Comparison of ENCODE assay signal across 9 mouse cellular contexts in the genomic region with DNA sequence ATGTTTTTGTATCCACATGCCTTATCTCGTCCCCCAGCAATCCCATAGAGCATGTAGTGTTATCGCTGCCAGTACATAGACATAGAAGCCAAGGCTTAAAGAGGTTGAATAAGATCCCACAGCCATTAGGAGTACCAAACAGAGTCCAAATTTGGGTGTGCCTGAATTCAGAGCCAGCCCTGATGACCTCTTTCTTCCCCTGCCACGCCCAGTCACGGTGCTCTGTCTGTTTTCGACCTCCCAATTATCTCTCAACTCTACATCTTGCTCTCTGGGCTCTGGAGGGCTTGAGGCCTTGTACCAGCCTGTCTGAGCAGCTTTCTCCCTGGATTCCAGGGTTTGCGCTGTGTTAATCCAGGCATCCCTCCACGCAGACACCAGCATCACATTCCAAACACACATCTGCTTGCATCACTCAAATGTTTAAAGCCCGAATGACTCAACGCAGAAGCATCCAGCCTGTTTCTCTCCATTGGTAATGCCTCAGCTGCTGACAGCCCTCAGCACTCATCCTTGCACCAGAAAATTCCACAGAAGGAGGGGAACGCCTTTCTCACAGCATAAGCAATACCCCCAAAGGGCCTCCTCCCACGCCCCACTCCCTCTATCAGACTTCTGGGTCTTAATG. TPM values are rescaled to one million over a fixed set of nuclear protein-coding genes. Genes with fewer than 3 reads are reported as not detected.
A peak's percentile ranks its signal among the peaks of the same experiment; 100 is the strongest.
DNase-seq lines count a peak whose midpoint lies in the region; ATAC-seq and TF ChIP-seq lines count a peak whose summit lies in the region.
"Had no signal": no experiment of that assay in that cellular context is flagged by ENCODE, and none has a peak within 500 bp of the region (broad histone marks: within the 10 kb centered on the region; RNA-seq: fewer than 3 reads in every experiment).

No protein-coding gene starts in this region.

- no peak overlapping the region for H3K9ac ChIP-seq in forebrain, postnatal 0 days
- no peak overlapping the region for H3K9ac ChIP-seq in forebrain, embryonic 16.5 days (replicated peaks; ENCODE audit: low read depth, low read length)
- H3K9ac ChIP-seq in intestine, embryonic 15.5 days = no peak overlapping the region

- H3K9me3 ChIP-seq in forebrain, postnatal 0 days (ENCODE audit: low read length) = no peaks in the 10 kb centered on the region
- no peaks in the 10 kb centered on the region for H3K9me3 ChIP-seq in forebrain, embryonic 16.5 days (ENCODE audit: control insufficient read depth, low read length)
- no peaks in the 10 kb centered on the region for H3K9me3 ChIP-seq in intestine, embryonic 15.5 days
- H3K9me3 ChIP-seq: megakaryocyte, embryonic 14.5 days had no signal

- H3K27ac ChIP-seq in forebrain, postnatal 0 days (ENCODE audit: low read depth, low read length) = no peak overlapping the region
- no peak overlapping the region for H3K27ac ChIP-seq in forebrain, embryonic 16.5 days (ENCODE audit: low read length)
- H3K27ac ChIP-seq in intestine, embryonic 15.5 days = peak overlapping the region; percentile 62

- WGBS in forebrain, postnatal 0 days = 83% methylated on average over 11 of the region's 11 CpGs
- WGBS in forebrain, embryonic 16.5 days = 84% methylated on average over 11 of the region's 11 CpGs
- 50% methylated on average over 11 of the region's 11 CpGs for WGBS in intestine, embryonic 15.5 days

- no peaks in the 10 kb centered on the region for H3K36me3 ChIP-seq in forebrain, postnatal 0 days (ENCODE audit: insufficient read depth)
- H3K36me3 ChIP-seq in forebrain, embryonic 16.5 days (ENCODE audit: control insufficient read depth, insufficient read depth) = no peaks in the 10 kb centered on the region
- H3K36me3 ChIP-seq in intestine, embryonic 15.5 days = no peaks in the 10 kb centered on the region

- H3K4me1 ChIP-seq in forebrain, postnatal 0 days (ENCODE audit: insufficient read depth) = no peaks in the 10 kb centered on the region
- H3K4me1 ChIP-seq in forebrain, embryonic 16.5 days (replicated peaks; ENCODE audit: control insufficient read depth, insufficient read depth, low read length) = peaks cover 2% of the 10 kb centered on the region; the same call in 1 of the 2 replicates
- peaks cover 12% of the 10 kb centered on the region; the same call in 1 of the 2 replicates for H3K4me1 ChIP-seq in intestine, embryonic 15.5 days (replicated peaks)

- no peak for DNase-seq in forebrain, postnatal 0 days
- peak; percentile 34 for DNase-seq in forelimb bud, embryonic 11.5 days (ENCODE audit: low read depth, low spot score)
- peak; percentile 58 for DNase-seq in mesoderm, embryonic 11.5 days (ENCODE audit: low read depth, low spot score)
- DNase-seq in ovary, postnatal 10 days (ENCODE audit: low spot score) = no peak
- no peak for DNase-seq in adrenal gland, adult 18-20 months (ENCODE audit: low spot score in 2 of 2)
- DNase-seq in layer of hippocampus, adult 8-10 months (ENCODE audit: low spot score in 2 of 2) = no peak

- H3K27me3 ChIP-seq in forebrain, postnatal 0 days (ENCODE audit: insufficient read depth, low read length) = no peaks in the 10 kb centered on the region
- no peaks in the 10 kb centered on the region for H3K27me3 ChIP-seq in forebrain, embryonic 16.5 days (replicated peaks; ENCODE audit: control insufficient read depth, insufficient read depth, low read length)
- no peaks in the 10 kb centered on the region for H3K27me3 ChIP-seq in intestine, embryonic 15.5 days (replicated peaks)
- H3K27me3 ChIP-seq: megakaryocyte, embryonic 14.5 days had no signal

- H3K4me2 ChIP-seq in forebrain, postnatal 0 days (ENCODE audit: low read depth) = no peak overlapping the region
- H3K4me2 ChIP-seq in forebrain, embryonic 16.5 days (ENCODE audit: low read length) = no peak overlapping the region
- H3K4me2 ChIP-seq in intestine, embryonic 15.5 days (replicated peaks) = no peak overlapping the region

- ATAC-seq in forebrain, postnatal 0 days = peak; percentile 34; the same call in 1 of the 2 replicates
- no peak for ATAC-seq in forebrain, embryonic 16.5 days
- peak; percentile 84 for ATAC-seq in intestine, embryonic 15.5 days

- no peak overlapping the region for H3K4me3 ChIP-seq in forebrain, postnatal 0 days (ENCODE audit: low read depth, low read length)
- no peak overlapping the region for H3K4me3 ChIP-seq in forebrain, embryonic 16.5 days (replicated peaks; ENCODE audit: low read length)
- no peak overlapping the region for H3K4me3 ChIP-seq in intestine, embryonic 15.5 days (replicated peaks)
- H3K4me3 ChIP-seq: megakaryocyte, embryonic 14.5 days had no signal

- no peak for TF ChIP-seq CTCF in forebrain, postnatal 0 days (IDR thresholded peaks at IDR 0.05; ENCODE audit: low read depth)

RNA-seq across cellular contexts. Expression of a gene that starts 43.9 kb away (rescaled TPM):
- 3.1 and 4.1 TPM in 2 replicates for total RNA-seq in forebrain, postnatal 0 days (2014; rRNA removed)
- polyA plus RNA-seq in forebrain, postnatal 0 days (2015; fragmentation: Nextera tagmentation; extraction: Ambion mirVana) = 0.94 and 1.1 TPM in 2 replicates
- 0.70 and 0.87 TPM in 2 replicates for polyA plus RNA-seq in forebrain, embryonic 16.5 days (2015; fragmentation: Nextera tagmentation; extraction: Ambion mirVana)
- 0.86 and 1.1 TPM in 2 replicates for polyA plus RNA-seq in intestine, embryonic 15.5 days (2015; fragmentation: Nextera tagmentation; extraction: Ambion mirVana)
- total RNA-seq in adrenal gland, adult 18-20 months (2021) = 1 to 10 TPM; 1.1 to 3.2 TPM
- 1 to 10 TPM; 1.6 to 3.1 (median 2.4) TPM for total RNA-seq in layer of hippocampus, adult 8-10 months (2022)

Comparison
In these comparisons a context has a peak if more than half of its experiments do, and no peak if none do; other contexts are left out.
1. DNase-seq: peak in forelimb bud, embryonic 11.5 days (single experiment) and mesoderm, embryonic 11.5 days (single experiment); none in forebrain, postnatal 0 days (single experiment), ovary, postnatal 10 days (single experiment), adrenal gland, adult 18-20 months (0 of 2) and layer of hippocampus, adult 8-10 months (0 of 2).